Mouse (Mus musculus): ENCODE measurements around the gene Pkp3. TPM values are rescaled to one million over a fixed set of nuclear protein-coding genes. Genes with fewer than 3 reads are reported as not detected.

Gene Pkp3
- total RNA-seq, 2 experiments from 2014 or later = not detected

DNA sequence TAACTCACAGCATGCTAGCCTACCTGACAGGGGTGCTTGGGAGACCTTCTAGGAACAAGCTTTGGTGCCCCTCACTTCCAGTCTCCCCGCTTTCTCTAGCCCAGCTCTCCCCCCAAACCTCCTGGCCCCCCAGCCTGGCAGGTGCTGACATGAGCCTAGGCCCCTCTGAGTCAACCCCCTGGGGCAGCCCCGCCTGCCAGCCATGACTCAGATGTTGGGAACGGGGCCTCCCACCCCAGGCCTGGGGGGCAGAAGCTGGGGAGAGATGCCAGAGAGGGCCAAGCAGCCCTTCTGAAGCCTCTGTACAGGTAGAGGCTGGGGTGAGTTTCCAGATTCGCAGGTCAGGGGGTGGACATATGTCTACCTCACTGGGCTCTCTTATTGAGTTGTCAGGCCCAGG lies 858 bp downstream of the Pkp3 start:
- H3K27ac ChIP-seq = no peak overlapping the region
- intact Hi-C loops (cut with DNase I) = no loop called here
- TF ChIP-seq CTCF (IDR thresholded peaks at IDR 0.05) = no peak
- no peak overlapping the region for H3K4me3 ChIP-seq
- no peak for DNase-seq (ENCODE audit: extremely low spot score in 1 of 2, low spot score in 2 of 2)

DNA sequence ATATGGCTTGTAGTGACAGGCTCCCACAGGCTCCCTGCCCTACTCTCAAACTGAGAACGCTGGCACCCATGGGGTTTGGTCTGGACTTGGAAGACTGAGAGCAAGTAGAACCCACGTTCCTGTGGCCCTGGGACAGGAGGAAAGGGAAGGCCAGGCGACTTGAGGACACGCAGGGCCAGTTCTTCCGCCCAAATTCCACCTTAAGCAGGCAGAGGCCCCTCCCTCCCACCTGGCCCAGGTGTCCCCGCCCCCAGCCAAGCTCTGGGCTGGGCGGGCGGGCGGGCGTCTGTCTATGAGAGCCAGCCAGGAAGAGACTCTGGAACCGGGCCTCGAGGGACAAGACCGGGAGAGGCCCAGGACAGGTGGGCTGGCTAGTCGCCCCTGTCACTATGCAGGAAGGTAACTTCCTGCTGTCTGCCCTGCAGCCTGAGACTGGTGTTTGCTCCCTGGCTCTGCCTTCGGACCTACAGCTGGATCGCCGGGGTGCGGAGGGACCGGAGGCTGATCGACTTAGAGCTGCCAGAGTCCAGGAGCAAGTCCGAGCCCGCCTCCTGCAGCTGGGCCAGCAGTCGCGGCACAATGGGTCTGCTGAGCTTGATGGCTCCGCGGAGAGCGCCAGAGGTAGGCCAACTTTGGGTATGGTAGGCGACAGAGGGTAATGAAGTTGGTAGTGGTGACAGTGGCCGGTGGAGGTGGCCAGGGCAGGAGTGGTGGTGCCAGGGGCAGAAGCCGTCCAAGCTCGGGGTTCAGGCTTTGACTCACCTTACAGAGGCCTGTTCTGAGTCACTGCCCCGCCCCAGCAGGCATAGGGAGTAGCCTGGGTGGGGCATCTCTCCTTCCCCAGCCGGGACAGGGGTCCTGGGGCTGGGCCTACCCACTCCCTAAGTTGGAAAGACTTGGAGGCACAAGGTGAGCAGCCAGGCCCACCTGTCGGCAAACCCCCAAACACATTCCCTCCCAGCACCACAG lies 1.7 kb downstream of the Pkp3 start:
- H3K27ac ChIP-seq = no peak overlapping the region
- intact Hi-C loops (cut with DNase I) = no loop called here
- H3K4me3 ChIP-seq = no peak overlapping the region
- DNase-seq (ENCODE audit: extremely low spot score in 1 of 2, low spot score in 2 of 2) = no peak
- no peak for TF ChIP-seq CTCF (IDR thresholded peaks at IDR 0.05)

DNA sequence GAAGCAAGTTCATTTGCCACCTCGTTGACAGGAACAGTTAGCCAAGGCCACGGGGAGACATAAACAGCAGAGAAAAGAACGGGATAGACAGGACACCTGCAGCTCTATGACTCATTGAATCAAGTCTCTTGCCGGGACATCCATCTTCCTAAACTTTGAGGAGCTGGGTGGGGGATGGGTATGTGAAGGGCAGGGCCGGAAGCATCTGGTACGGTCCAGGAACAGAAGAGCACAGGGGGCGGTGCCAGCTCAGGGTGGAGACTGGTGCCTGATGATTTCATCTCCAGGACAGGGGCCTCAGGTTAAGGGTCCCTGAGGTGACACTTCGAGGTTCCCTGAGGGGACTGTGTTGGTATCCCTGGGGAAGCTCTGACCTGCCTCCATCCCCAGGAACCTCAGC lies 9.9 kb downstream of the Pkp3 start:
- H3K4me3 ChIP-seq = no peak overlapping the region
- DNase-seq (ENCODE audit: extremely low spot score in 1 of 2, low spot score in 2 of 2) = no peak
- no peak for TF ChIP-seq CTCF (IDR thresholded peaks at IDR 0.05)
- no peak overlapping the region for H3K27ac ChIP-seq
- intact Hi-C loops (cut with DNase I) = no loop called here

DNA sequence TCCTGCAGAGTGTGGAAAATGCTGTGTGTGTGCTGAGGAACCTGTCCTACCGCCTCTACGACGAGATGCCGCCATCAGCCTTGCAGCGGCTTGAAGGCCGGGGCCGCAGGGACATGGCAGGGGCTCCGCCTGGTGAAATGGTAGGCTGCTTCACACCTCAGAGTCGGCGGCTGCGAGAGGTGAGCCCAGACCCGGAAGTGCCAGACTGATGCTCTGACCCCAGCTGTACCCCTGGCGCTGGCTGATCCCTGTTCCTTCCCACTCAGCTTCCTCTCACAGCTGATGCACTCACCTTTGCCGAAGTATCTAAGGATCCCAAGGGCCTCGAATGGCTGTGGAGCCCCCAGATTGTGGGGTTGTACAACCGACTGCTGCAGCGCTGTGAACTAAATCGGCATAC lies 10.5 kb downstream of the Pkp3 start:
- no peak for TF ChIP-seq CTCF (IDR thresholded peaks at IDR 0.05)
- H3K27ac ChIP-seq = no peak overlapping the region
- no peak for DNase-seq (ENCODE audit: extremely low spot score in 1 of 2, low spot score in 2 of 2)
- no peak overlapping the region for H3K4me3 ChIP-seq
- intact Hi-C loops (cut with DNase I) = no loop called here

DNA sequence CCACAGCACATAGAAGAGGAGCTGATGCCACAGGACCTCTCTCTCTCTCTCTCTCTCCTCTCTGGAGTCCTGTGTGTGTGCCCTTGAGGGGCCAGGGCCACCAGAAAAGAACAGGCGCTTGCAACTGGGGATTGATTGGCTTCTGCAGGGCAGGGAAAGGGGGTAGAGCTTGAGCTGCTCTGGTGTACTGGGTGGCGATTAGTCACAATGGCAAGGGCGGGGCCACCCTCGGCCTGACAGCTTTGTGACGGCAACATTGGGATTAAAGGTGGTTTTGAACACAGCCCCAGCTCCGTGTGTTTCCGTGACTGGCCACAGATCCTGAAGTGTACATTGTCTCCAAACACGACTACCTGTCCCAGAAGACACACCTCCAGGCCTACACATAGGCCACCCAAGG lies 12.2 kb downstream of the Pkp3 start:
- H3K27ac ChIP-seq = no peak overlapping the region
- intact Hi-C loops (cut with DNase I) = no loop called here
- H3K4me3 ChIP-seq = no peak overlapping the region
- TF ChIP-seq CTCF (IDR thresholded peaks at IDR 0.05) = no peak
- DNase-seq (ENCODE audit: extremely low spot score in 1 of 2, low spot score in 2 of 2) = no peak

DNA sequence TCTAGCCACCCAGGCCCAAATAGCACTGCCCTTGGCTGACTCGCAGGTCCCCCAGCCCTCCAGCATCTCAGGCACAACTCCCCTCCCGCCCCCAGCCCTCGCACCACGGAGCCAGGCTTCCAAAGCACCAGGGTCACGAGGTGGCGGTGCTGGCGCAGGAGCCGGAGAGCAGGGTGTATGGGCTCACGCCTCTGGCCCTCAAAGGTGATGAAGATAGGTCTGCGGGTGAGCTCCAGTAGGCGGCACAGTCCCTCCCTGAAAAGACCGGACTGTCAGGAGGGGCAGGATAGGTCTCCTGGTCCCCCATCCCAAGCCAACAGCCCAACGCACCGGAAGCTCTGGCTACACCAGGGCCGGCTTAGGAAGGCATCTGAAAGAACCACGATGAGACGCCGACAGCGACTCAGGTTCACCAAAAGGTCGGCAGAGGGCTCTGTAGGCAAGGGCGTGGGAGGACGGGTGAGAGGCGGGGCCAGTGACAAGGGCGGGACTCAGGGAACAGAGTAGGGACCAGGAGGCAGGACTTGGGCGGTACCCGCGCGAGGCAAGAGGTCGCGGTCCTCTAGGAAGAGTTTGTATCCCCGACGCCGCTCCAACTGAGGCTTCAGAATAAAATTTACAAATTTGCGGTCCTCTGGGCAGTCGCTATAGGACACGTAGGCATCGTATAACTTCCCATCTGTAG lies 14.2 kb downstream of the Pkp3 start:
- intact Hi-C loops (cut with DNase I) = loop anchor here (1.0 kb wide), 1 partner anchor 84 kb away; no protein-coding TSS in a partner anchor
- DNase-seq (ENCODE audit: extremely low spot score in 1 of 2, low spot score in 2 of 2) = peak; percentile 32 to 51
- peak; percentile 49 for TF ChIP-seq CTCF (IDR thresholded peaks at IDR 0.05)
- Histone ChIP-seq H3K27ac (no peak overlapping the region), H3K4me3 (no peak overlapping the region)

DNA sequence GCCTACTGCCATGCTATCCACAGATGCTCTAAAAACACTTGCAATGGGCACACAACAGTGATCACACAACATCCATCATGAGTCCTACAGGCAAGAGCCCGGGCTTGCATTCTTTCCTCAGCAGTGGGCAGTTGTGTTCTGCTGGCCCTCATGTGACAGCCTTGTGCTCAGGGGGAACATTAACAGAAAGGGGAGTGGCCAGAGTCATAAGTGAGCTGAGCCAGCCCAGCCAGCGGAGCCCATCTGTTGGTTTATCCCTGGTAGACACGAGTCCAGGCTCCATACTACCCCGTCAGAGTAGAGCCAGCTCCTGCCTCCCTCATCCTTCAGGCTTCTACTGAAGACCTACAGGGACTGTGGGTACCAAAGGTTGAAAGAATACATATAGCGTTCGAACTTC lies 15.9 kb downstream of the Pkp3 start:
- intact Hi-C loops (cut with DNase I) = no loop called here
- no peak overlapping the region for H3K4me3 ChIP-seq
- no peak overlapping the region for H3K27ac ChIP-seq
- TF ChIP-seq CTCF (IDR thresholded peaks at IDR 0.05) = no peak
- DNase-seq (ENCODE audit: extremely low spot score in 1 of 2, low spot score in 2 of 2) = no peak

DNA sequence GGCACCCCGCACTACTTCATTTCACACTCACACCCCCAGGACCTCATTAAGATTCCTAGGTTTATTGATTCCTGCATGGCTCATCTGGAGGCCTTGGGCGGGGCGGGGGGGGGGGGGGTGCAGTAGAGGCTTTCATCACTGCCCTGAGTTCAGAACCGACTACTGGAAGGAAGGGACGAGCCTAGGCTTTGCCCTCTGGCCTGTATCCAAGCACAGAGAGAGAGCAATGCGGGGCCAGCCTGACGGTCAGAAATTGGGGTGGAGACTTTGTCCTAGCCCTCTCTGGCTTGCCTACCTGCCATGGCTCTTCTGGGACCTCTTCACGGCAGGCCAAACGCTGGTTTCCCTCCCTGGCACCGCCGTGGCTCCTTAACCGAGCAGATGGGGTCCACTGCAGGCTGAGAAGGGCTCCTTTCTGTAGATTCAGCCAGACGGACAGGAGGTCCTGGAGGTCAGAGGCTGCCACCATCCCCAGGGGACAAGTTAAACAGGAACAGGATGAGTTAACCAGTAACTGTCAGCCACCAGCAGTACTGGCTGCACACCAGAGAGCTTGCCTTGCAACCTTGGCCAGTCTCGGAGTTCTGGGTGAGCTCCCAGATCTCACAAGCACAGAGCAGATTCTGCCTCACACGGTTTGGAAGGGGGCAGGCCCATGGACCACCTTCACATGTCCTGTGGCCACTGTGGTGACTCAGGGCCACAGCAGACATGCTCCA lies 16.6 kb downstream of the Pkp3 start:
- DNase-seq (ENCODE audit: extremely low spot score in 1 of 2, low spot score in 2 of 2) = no peak
- no peak overlapping the region for H3K27ac ChIP-seq
- intact Hi-C loops (cut with DNase I) = no loop called here
- no peak for TF ChIP-seq CTCF (IDR thresholded peaks at IDR 0.05)
- H3K4me3 ChIP-seq = no peak overlapping the region

DNA sequence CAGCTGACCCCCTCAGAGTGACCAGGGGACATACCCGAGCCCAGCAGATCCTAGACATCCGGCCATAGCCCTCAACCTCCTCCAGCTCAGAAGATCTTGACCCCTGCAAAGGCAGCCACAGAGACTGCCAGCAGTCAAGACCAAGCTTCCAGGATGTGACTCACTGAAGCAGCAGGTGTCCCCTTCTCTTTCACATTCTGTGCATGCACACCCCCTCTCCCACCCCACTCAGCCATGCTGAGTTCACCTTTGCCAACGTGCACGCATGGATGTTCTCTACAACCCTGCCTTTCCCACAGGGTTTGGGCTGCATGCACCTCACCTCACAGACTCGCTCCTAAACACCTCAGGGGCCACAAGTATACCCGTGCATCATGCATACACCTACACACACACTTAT lies 18.0 kb downstream of the Pkp3 start:
- H3K4me3 ChIP-seq = no peak overlapping the region
- intact Hi-C loops (cut with DNase I) = no loop called here
- no peak for DNase-seq (ENCODE audit: extremely low spot score in 1 of 2, low spot score in 2 of 2)
- no peak for TF ChIP-seq CTCF (IDR thresholded peaks at IDR 0.05)
- H3K27ac ChIP-seq = no peak overlapping the region

DNA sequence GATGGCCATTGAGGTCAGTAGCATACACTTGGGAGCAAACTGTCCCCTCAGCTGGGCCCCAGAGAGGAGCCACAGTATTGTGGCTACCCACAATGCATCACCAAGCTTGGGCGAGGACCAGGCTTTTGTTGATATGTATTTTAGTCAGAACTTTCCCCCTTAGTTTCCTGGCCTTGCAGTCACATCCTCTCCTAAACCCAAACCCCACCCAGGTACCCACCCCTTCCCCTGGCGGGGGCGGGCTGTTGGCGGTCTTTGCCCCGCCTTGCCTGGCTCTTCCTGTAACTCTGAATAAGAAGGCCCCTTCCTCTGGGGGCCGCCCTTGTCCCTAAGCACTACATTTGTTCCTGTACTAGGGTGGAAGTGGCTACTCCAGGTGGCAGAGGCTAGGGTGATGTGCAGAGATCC lies 18.6 kb downstream of the Pkp3 start:
- intact Hi-C loops (cut with DNase I) = no loop called here
- Histone ChIP-seq H3K4me3 (no peak overlapping the region), H3K27ac (no peak overlapping the region)
- TF ChIP-seq CTCF (IDR thresholded peaks at IDR 0.05) = peak; percentile 1; the same call in 1 of the 2 replicates
- DNase-seq (ENCODE audit: extremely low spot score in 1 of 2, low spot score in 2 of 2) = no peak

DNA sequence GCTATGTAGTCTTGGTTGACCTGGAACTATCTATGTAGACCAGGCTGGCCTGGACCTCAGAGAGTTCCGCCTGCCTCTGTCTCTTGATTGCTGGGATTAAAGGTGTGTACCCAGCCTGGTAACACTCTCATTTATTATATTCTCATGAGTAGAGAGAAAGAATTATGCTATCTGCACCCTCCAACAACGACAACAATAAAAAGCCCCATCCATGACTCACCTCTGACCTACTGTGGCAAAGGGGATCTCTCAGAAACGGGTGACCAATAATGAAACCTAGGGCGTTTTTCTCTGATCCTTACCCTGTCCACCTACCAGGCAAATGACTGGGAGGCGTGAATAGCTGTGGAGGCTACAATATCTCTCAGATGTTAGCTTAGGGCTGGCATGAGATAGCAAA lies 19.2 kb downstream of the Pkp3 start:
- DNase-seq (ENCODE audit: extremely low spot score in 1 of 2, low spot score in 2 of 2) = no peak
- no peak for TF ChIP-seq CTCF (IDR thresholded peaks at IDR 0.05)
- no peak overlapping the region for H3K4me3 ChIP-seq
- no peak overlapping the region; the same call in 1 of the 2 replicates for H3K27ac ChIP-seq
- intact Hi-C loops (cut with DNase I) = no loop called here
